Mouse (Mus musculus) liver, embryonic 14.5 days (tissue): ENCODE data around the gene Pex11b. TPM values are rescaled to one million over a fixed set of nuclear protein-coding genes. Genes with fewer than 3 reads are reported as not detected.

ENCODE experiments used
- ATAC-seq: fragments of 200-750 bp; cut with Nextera tagmentation; 2 replicates; pipeline ENCODE4 v1.8.0; 2017; ENCODE audit warnings: moderate number of reproducible peaks, mild to moderate bottlenecking, moderate library complexity; ENCODE audit not compliant: insufficient read depth
- DNase-seq, 3 experiments: peaks; one replicate each; pipeline ENCODE4 v3.0.0-alpha.2; 2012 to 2013; ENCODE audit warnings: low read depth in 3 of 3, low spot score in 3 of 3
- H3K27ac ChIP-seq: fragments of 300-500 bp; sonication (generic); 2 replicates; pipeline ENCODE4 v1.5.1; 2014; ENCODE audit warnings: moderate library complexity, mild to moderate bottlenecking, control low read depth, inconsistent platforms
- H3K27me3 ChIP-seq: fragments of 300-500 bp; sonication (generic); 2 replicates; pipeline ENCODE4 v1.6.1; 2014; ENCODE audit warnings: mild to moderate bottlenecking, low read length, moderate library complexity; ENCODE audit not compliant: control insufficient read depth, insufficient read depth
- H3K36me3 ChIP-seq: fragments of 300-500 bp; sonication (generic); replicated peaks from 2 replicates; pipeline ENCODE4 v1.6.1; 2014; ENCODE audit warnings: low read depth; ENCODE audit not compliant: control insufficient read depth, insufficient read depth
- H3K4me1 ChIP-seq, 2 experiments: fragments of 200-500 bp in 1 of 2; fragments of 300-500 bp in 1 of 2; sonication (generic) in 1 of 2; replicated peaks; 2 replicates each; pipeline ENCODE4 v1.6.1; 2012 to 2014; ENCODE audit warnings: antibody characterized with exemption in 1 of 2, inconsistent platforms in 1 of 2, low read length in 1 of 2; ENCODE audit not compliant: control insufficient read depth in 2 of 2, insufficient read depth in 2 of 2
- H3K4me2 ChIP-seq: fragments of 300-500 bp; sonication (generic); 2 replicates; pipeline ENCODE4 v1.6.1; 2014; ENCODE audit warnings: low read depth, mild to moderate bottlenecking, control low read depth, moderate library complexity
- H3K4me3 ChIP-seq, 2 experiments: fragments of 200-500 bp in 1 of 2; fragments of 300-500 bp in 1 of 2; sonication (generic) in 1 of 2; 2 replicates each; pipeline ENCODE4 v1.5.1; 2012 to 2014; ENCODE audit warnings: low read depth in 2 of 2, low read length in 2 of 2, mild to moderate bottlenecking in 2 of 2, control low read depth in 1 of 2, inconsistent platforms in 1 of 2, moderate library complexity in 1 of 2; ENCODE audit not compliant: insufficient read depth in 1 of 2
- H3K9ac ChIP-seq: fragments of 300-500 bp; sonication (generic); replicated peaks from 2 replicates; pipeline ENCODE4 v1.6.1; 2014; ENCODE audit warnings: mild to moderate bottlenecking, control low read depth, moderate library complexity
- H3K9me3 ChIP-seq: fragments of 300-500 bp; sonication (generic); 2 replicates; pipeline ENCODE4 v1.6.1; 2016; ENCODE audit warnings: low read length, mixed read lengths; ENCODE audit not compliant: control insufficient read depth
- CTCF ChIP-seq: IDR thresholded peaks from 2 replicates; pipeline ENCODE4 v1.5.1; 2016; ENCODE audit warnings: antibody characterized with exemption, low read depth, control low read depth
- EP300 ChIP-seq: IDR thresholded peaks from 2 replicates; pipeline ENCODE4 v1.6.1; 2016; ENCODE audit warnings: antibody characterized with exemption, low read depth
- WGBS: fragments of 180-500 bp; shearing (Covaris S2); extraction: QIAGEN DNeasy Blood & Tissue Kit; methylation state at CpG from one replicate; pipeline ENCODE4 v1.1.7; 2014; ENCODE audit not compliant: insufficient replicate concordance; 5-methylcytosine and 5-hydroxymethylcytosine counted together
- polyA plus RNA-seq, 2 experiments: library from polyadenylated mRNA; depleted of rRNA in 1 of 2; stranded (reverse) in 1 of 2; unstranded in 1 of 2; fragments of >200 nt; fragmentation: Nextera tagmentation in 1 of 2; extraction: Ambion mirVana in 1 of 2; gene quantifications; 2 replicates each; pipeline versions ENCODE4 v1.2.1 to v1.2.3; 2012 to 2014

Pex11b gene
- polyA plus RNA-seq (2012; rRNA removed) = 10.5 and 10.7 TPM in 2 replicates
- polyA plus RNA-seq (2014; fragmentation: Nextera tagmentation; extraction: Ambion mirVana) = 15.7 and 19.1 TPM in 2 replicates

- H3K9me3 ChIP-seq = no peaks in the 10 kb centered on the region
- DNase-seq = peak; percentile 55 to 67 (median 65)
- H3K4me2 ChIP-seq = peak within 1 kb of the TSS; percentile 93
- H3K27ac ChIP-seq = peak within 1 kb of the TSS; percentile 71
- H3K27me3 ChIP-seq = no peaks in the 10 kb centered on the region
- peak within 1 kb of the TSS; percentile 85 to 99 for H3K4me3 ChIP-seq
- H3K4me1 ChIP-seq = peaks cover 17 to 18% of the 10 kb centered on the region in 2 experiments
- WGBS = 3% methylated on average over 60 of the region's 60 CpGs
- peaks cover 16% of the 10 kb centered on the region for H3K36me3 ChIP-seq
- no peak for TF ChIP-seq EP300
- peak; percentile 71 for TF ChIP-seq CTCF
- ATAC-seq = peak; percentile 90
- H3K9ac ChIP-seq = peak within 1 kb of the TSS; percentile 99
These were observed at the start of gene Pex11b, which contains the start of gene Gm42957 for GRCm38 (mm10) chr3:96634928-96635879. TSS of gene Pex11b (plus strand) at chr3:96635376. TSS of gene Gm42957 (plus strand) at chr3:96635474.

DNA sequence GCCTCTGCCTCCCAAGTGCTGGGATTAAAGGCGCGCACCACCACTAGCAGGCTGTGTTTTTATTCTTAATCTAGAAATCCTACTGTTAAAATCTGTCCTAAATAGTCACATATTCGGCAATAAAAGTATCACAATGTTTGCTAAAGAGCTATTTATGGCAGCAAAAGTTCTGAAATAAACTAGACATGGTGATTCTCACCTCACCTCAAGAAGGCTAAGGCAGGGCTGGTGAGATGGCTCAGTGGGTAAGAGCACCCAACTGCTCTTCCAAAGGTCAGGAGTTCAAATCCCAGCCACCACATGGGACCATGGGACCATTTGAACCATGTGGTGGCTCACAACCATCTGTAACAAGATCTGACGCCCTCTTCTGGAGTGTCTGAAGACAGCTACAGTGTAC is 44.5 kb upstream of the Pex11b start:
- Histone ChIP-seq H3K36me3 (no peaks in the 10 kb centered on the region), H3K4me2 (no peak overlapping the region), H3K4me1 (peaks cover 0 to 10% of the 10 kb centered on the region in 2 experiments; a peak in 2 of 4 replicates), H3K9me3 (no peaks in the 10 kb centered on the region), H3K27me3 (peaks cover 10% of the 10 kb centered on the region), H3K4me3 (no peak overlapping the region), H3K27ac (no peak overlapping the region), H3K9ac (no peak overlapping the region)
- TF ChIP-seq CTCF = no peak
- TF ChIP-seq EP300 = no peak
- WGBS = 74% methylated on average over 4 of the region's 4 CpGs
- no peak for DNase-seq
- no peak for ATAC-seq

GRCm38 (mm10) chr3:96593374-96593773 is 41.8 kb upstream of the Pex11b start:
- ATAC-seq = 0 out of 2 replicates have a peak, but pooled peaks have one; percentile 18
- H3K4me1 ChIP-seq = peaks cover 0 to 10% of the 10 kb centered on the region in 2 experiments; a peak in 2 of 4 replicates

DNA sequence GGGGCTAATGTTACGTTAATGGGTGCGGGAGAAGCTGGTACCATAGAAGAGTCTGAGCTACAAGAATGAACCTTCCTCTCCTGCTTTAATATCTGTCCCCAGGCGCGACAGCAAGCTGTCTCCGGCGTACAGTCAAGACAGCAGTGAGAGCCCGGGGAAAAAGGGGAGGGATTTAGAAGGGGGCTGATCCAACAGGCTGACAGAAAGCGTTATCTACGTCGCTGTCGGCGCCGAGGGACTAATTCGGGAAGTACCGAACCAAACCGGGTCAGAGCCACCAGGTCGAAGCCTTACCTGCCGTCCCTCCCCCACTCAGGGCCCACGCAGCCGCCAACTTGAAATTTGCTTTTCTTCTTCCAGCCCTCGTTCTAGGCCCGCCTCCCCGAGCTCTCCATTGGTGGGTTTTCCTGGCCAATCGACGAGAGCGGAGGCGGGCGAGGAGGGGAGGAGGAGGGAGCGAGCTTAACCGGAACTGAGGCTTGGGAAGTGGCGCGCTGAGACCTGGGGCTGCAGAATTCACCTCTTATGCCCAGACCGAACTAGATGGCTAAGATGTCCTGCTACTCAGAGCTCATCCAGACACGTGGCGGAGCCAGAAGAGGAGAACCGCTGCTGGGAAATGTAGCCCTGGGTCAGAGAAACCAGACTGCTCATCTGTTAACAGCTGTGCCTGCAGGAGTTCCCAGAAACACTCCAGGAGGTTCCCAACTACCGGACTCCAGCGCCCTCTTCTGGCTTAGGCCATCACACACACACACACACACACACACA is 41.2 kb upstream of the Pex11b start, which contains the start of gene Polr3gl:
Gene Polr3gl (minus strand): TSS at position 392 of the 771 bp plus-strand sequence.
- peak within 1 kb of the TSS; percentile 70 for H3K9ac ChIP-seq
- H3K4me1 ChIP-seq = peaks cover 0 to 10% of the 10 kb centered on the region in 2 experiments; a peak in 2 of 4 replicates
- WGBS = under 1% methylated on average over 38 of the region's 38 CpGs
- peak within 1 kb of the TSS; percentile 69 to 96 for H3K4me3 ChIP-seq
- DNase-seq (peak; percentile 85 to 90 (median 87)), ATAC-seq (peak; percentile 94)
- H3K4me2 ChIP-seq = peak within 1 kb of the TSS; percentile 98
- H3K9me3 ChIP-seq = no peaks in the 10 kb centered on the region
- no peak for TF ChIP-seq EP300
- 0 out of 2 replicates have a peak, but pooled peaks have one; percentile 45 for TF ChIP-seq CTCF
- peaks cover 43% of the 10 kb centered on the region for H3K27me3 ChIP-seq
- H3K36me3 ChIP-seq = no peaks in the 10 kb centered on the region
- H3K27ac ChIP-seq = peak within 1 kb of the TSS; percentile 46

More at GRCm38 (mm10) chr3:96593374-96593773, 41.8 kb upstream of the Pex11b start:
- Histone ChIP-seq H3K4me3 (peak overlapping the region; percentile 69 to 96), H3K27ac (peak overlapping the region; percentile 46), H3K27me3 (peaks cover 37% of the 10 kb centered on the region), H3K4me2 (peak overlapping the region; percentile 98), H3K9me3 (no peaks in the 10 kb centered on the region), H3K36me3 (no peaks in the 10 kb centered on the region), H3K9ac (peak overlapping the region; percentile 70)
- no peak for TF ChIP-seq EP300
- no peak for TF ChIP-seq CTCF
- 2% methylated on average over 10 of the region's 10 CpGs for WGBS
- no peak for DNase-seq
